Mouse (Mus musculus): ENCODE results near the gene Ccdc85c. TPM values are rescaled to one million over a fixed set of nuclear protein-coding genes. Genes with fewer than 3 reads are reported as not detected.

Gene Ccdc85c
- polyA plus RNA-seq, 1 experiment from 2014 or later, result 7.5 TPM

DNA sequence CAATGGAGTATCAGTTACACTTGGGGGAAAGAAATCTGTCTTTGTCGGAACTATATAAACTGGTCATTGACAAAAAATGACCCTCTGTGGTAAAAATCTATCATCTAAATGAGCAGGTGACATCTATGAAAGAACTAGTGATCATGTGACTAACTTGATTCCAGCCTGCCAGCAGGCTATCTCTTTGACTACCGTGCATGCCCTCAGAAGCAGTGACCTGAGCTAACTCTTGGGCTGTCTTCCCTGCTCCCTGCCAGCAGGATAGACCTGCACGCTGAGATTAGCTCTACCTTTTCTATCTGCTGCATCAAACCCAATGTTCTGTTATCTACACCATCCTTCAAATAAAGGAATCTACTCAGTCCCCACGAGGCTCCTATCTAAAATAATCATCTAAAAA, 102.6 kb downstream of the Ccdc85c start:
- no peak overlapping the region for H3K4me2 ChIP-seq (ENCODE audit: low read length)
- 51% methylated on average over 4 of the region's 4 CpGs for WGBS
- ATAC-seq, result no peak

DNA sequence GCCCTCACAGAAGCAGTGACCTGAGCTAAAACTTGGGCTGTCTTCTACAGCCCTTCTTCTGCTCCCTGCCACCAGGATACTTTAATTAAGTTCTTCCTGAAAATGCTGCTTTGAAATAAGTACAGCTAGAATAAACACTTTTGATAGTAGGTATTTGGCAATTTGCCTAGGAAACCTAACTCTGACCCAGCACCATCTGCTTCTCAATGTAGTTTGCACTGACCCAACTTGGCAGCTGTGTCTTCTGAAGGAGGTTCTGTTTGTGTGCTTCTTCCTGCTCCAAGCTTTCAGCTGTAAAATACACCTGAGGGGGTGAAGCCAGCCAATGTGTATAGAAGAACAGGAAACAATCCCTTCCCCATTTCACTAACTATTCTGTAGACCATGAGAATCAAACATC, 103.9 kb downstream of the Ccdc85c start:
- no peak for ATAC-seq
- no peak overlapping the region for H3K4me2 ChIP-seq (ENCODE audit: low read length)
- H3K9me3 ChIP-seq (ENCODE audit: control insufficient read depth, low read length), result no peaks in the 10 kb centered on the region
- H3K27me3 ChIP-seq (replicated peaks; ENCODE audit: control insufficient read depth, insufficient read depth, low read length), result no peaks in the 10 kb centered on the region
- H3K36me3 ChIP-seq (ENCODE audit: control insufficient read depth, insufficient read depth, low read length), result no peaks in the 10 kb centered on the region
- H3K27ac ChIP-seq (ENCODE audit: low read depth, low read length), result no peak overlapping the region
- peaks cover 5% of the 10 kb centered on the region for H3K4me1 ChIP-seq (ENCODE audit: control insufficient read depth, insufficient read depth, low read depth, low read length)
- no peak overlapping the region for H3K9ac ChIP-seq (ENCODE audit: low read depth, low read length)
- H3K4me3 ChIP-seq (ENCODE audit: low read length), result no peak overlapping the region

More for the DNA sequence above, 102.6 kb downstream of the Ccdc85c start:
- Histone ChIP-seq H3K36me3 (ENCODE audit: control insufficient read depth, insufficient read depth, low read length) (no peaks in the 10 kb centered on the region), H3K9me3 (ENCODE audit: control insufficient read depth, low read length) (no peaks in the 10 kb centered on the region), H3K4me3 (ENCODE audit: low read length) (no peak overlapping the region), H3K27me3 (replicated peaks; ENCODE audit: control insufficient read depth, insufficient read depth, low read length) (no peaks in the 10 kb centered on the region), H3K4me1 (ENCODE audit: control insufficient read depth, insufficient read depth, low read depth, low read length) (peaks cover 17% of the 10 kb centered on the region), H3K9ac (ENCODE audit: low read depth, low read length) (no peak overlapping the region), H3K27ac (ENCODE audit: low read depth, low read length) (no peak overlapping the region)

DNA sequence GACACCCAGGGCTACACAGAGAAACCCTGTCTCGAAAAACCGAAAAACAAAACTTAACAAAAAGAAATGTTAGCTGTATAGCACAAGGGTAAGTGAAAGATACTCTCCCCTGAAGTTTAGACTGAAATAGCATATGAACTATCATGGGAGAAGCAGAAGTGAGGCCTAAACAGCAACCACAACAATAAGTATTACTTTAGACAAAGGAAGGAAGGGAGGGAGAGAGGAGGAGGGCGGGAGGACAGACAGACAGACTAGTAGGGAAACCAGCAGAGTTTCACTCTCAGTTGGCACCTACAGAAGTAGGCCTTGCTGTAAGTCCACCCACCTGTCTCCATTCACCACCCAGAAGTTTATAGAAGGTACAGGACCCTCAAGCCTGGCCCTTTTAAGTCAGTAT, 104.8 kb downstream of the Ccdc85c start:
- no peak overlapping the region for H3K4me3 ChIP-seq (ENCODE audit: low read length)
- no peak overlapping the region for H3K27ac ChIP-seq (ENCODE audit: low read depth, low read length)
- H3K27me3 ChIP-seq (replicated peaks; ENCODE audit: control insufficient read depth, insufficient read depth, low read length), result no peaks in the 10 kb centered on the region
- H3K36me3 ChIP-seq (ENCODE audit: control insufficient read depth, insufficient read depth, low read length), result no peaks in the 10 kb centered on the region
- no peaks in the 10 kb centered on the region for H3K9me3 ChIP-seq (ENCODE audit: control insufficient read depth, low read length)
- ATAC-seq, result no peak
- 91% methylated on average over 3 of the region's 3 CpGs for WGBS
- no peak overlapping the region for H3K9ac ChIP-seq (ENCODE audit: low read depth, low read length)
- no peak overlapping the region for H3K4me2 ChIP-seq (ENCODE audit: low read length)
- peaks cover 3% of the 10 kb centered on the region; the same call in 1 of the 2 replicates for H3K4me1 ChIP-seq (ENCODE audit: control insufficient read depth, insufficient read depth, low read depth, low read length)

DNA sequence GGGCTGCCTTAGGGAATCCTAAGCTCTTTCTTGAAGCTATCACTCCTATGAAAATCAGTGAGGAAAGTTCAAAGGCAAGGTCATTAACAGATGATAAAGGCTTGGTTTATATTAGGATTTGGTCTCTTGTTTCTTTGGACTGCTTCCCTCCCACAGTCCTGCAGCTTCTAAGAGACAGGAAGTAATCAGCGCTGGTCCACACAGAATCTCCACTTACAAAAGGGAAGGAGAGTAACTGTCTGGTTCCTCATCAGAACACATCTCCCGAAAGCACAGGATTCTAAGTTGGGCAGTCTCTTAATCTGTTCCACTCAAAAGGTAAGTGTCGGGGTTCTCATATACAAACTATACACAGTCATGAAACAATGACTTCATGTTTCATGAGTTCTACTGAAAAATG, 106.3 kb downstream of the Ccdc85c start:
- Histone ChIP-seq H3K9me3 (ENCODE audit: control insufficient read depth, low read length) (no peaks in the 10 kb centered on the region), H3K27me3 (replicated peaks; ENCODE audit: control insufficient read depth, insufficient read depth, low read length) (no peaks in the 10 kb centered on the region), H3K9ac (ENCODE audit: low read depth, low read length) (no peak overlapping the region), H3K36me3 (ENCODE audit: control insufficient read depth, insufficient read depth, low read length) (no peaks in the 10 kb centered on the region), H3K4me2 (ENCODE audit: low read length) (no peak overlapping the region), H3K4me1 (ENCODE audit: control insufficient read depth, insufficient read depth, low read depth, low read length) (peaks cover 3% of the 10 kb centered on the region; the same call in 1 of the 2 replicates), H3K27ac (ENCODE audit: low read depth, low read length) (no peak overlapping the region), H3K4me3 (ENCODE audit: low read length) (no peak overlapping the region)
- 85% methylated on average over 3 of the region's 3 CpGs for WGBS
- ATAC-seq, result no peak

DNA sequence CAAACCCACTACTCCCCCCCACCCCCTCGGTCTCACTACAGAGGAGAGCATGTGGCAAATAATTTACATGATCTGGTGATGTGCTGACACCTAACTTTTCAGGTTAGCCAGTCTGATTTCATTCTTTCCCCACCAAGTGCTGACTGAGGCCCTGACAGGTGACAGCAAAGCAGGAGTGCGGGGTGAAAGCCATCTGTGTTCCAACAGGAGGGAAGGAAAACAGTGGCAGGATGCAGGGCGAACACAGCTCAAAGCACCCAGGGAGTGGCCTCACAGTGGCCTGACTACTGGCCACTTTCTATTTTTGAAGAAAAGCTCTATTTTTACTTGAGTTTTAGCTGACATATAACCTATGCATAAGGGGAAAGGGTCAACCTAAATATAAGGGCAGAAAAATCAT, 111.5 kb downstream of the Ccdc85c start:
- Histone ChIP-seq H3K9me3 (ENCODE audit: control insufficient read depth, low read length) (no peaks in the 10 kb centered on the region), H3K4me3 (ENCODE audit: low read length) (no peak overlapping the region)

DNA sequence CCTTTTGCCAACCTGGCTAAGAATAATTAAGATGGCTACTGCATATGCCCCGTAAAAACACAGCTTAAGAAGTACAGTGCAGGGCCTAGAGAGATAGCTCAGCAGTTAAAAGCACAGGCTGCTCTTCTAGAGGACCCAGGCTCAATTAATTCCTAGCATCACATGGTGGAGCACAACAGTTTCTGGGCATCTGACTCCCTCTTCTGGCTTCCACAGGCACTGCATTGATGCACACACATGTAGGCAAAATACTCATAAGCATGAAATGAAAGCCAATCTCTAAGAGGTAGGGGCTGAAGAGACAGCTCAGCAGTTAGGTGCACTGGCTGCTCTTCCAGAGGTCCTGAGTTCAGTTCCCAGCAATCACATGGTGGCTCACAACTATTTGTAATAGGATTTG, 113.2 kb downstream of the Ccdc85c start:
- H3K4me3 ChIP-seq (ENCODE audit: low read length), result no peak overlapping the region
- no peaks in the 10 kb centered on the region for H3K27me3 ChIP-seq (replicated peaks; ENCODE audit: control insufficient read depth, insufficient read depth, low read length)
- H3K4me2 ChIP-seq (ENCODE audit: low read length), result no peak overlapping the region
- 92% methylated on average over 1 of the region's 1 CpGs for WGBS
- H3K4me1 ChIP-seq (ENCODE audit: control insufficient read depth, insufficient read depth, low read depth, low read length), result no peaks in the 10 kb centered on the region
- ATAC-seq, result no peak
- H3K9me3 ChIP-seq (ENCODE audit: control insufficient read depth, low read length), result no peaks in the 10 kb centered on the region
- H3K36me3 ChIP-seq (ENCODE audit: control insufficient read depth, insufficient read depth, low read length), result no peaks in the 10 kb centered on the region
- no peak overlapping the region for H3K27ac ChIP-seq (ENCODE audit: low read depth, low read length)
- H3K9ac ChIP-seq (ENCODE audit: low read depth, low read length), result no peak overlapping the region

More for the DNA sequence above, 111.5 kb downstream of the Ccdc85c start:
- H3K36me3 ChIP-seq (ENCODE audit: control insufficient read depth, insufficient read depth, low read length), result no peaks in the 10 kb centered on the region
- H3K4me2 ChIP-seq (ENCODE audit: low read length), result no peak overlapping the region
- ATAC-seq, result no peak
- H3K4me1 ChIP-seq (ENCODE audit: control insufficient read depth, insufficient read depth, low read depth, low read length), result no peaks in the 10 kb centered on the region
- H3K27me3 ChIP-seq (replicated peaks; ENCODE audit: control insufficient read depth, insufficient read depth, low read length), result no peaks in the 10 kb centered on the region
- 80% methylated on average over 3 of the region's 3 CpGs for WGBS
- H3K27ac ChIP-seq (ENCODE audit: low read depth, low read length), result no peak overlapping the region
- H3K9ac ChIP-seq (ENCODE audit: low read depth, low read length), result no peak overlapping the region

DNA sequence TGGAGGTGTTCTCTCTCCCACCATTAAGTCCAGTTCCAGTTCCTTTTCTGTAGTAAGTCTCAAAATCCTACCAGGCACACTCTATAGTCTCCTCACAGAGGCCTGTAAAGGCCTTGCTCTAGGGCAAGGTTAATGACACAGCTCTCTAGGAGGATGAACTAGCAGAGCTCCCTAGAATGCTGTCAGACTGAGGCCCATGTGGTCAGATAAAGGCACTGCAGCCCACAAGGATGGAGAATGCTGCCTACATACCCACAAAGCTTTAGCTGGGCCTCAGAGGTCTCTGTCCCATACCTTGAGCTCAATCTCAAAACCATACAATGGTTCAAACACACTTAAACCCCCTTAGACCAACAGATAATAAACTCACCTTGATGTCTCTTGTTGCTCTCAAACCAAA, 115.4 kb downstream of the Ccdc85c start:
- no peaks in the 10 kb centered on the region for H3K4me1 ChIP-seq (ENCODE audit: control insufficient read depth, insufficient read depth, low read depth, low read length)
- no peak overlapping the region for H3K4me2 ChIP-seq (ENCODE audit: low read length)
- H3K9me3 ChIP-seq (ENCODE audit: control insufficient read depth, low read length), result no peaks in the 10 kb centered on the region
- no peak overlapping the region for H3K4me3 ChIP-seq (ENCODE audit: low read length)
- H3K36me3 ChIP-seq (ENCODE audit: control insufficient read depth, insufficient read depth, low read length), result 0 out of 2 replicates have a peak, but pooled peaks cover 2% of the 10 kb centered on the region
- no peak for ATAC-seq
- no peak overlapping the region for H3K27ac ChIP-seq (ENCODE audit: low read depth, low read length)
- no peaks in the 10 kb centered on the region for H3K27me3 ChIP-seq (replicated peaks; ENCODE audit: control insufficient read depth, insufficient read depth, low read length)
- H3K9ac ChIP-seq (ENCODE audit: low read depth, low read length), result no peak overlapping the region

Other genes starting within 250 kb of the Ccdc85c start
- gene Setd3, start 96.1 kb downstream of the Ccdc85c start, polyA plus RNA-seq (2015; fragmentation: Nextera tagmentation; extraction: Ambion mirVana), result 93.6 and 97.6 TPM in 2 replicates
- gene Ccnk, start 95.8 kb downstream of the Ccdc85c start, polyA plus RNA-seq (2015; fragmentation: Nextera tagmentation; extraction: Ambion mirVana), result 2.2 and 2.6 TPM in 2 replicates
- gene Hhipl1, start 30.8 kb upstream of the Ccdc85c start, polyA plus RNA-seq (2015; fragmentation: Nextera tagmentation; extraction: Ambion mirVana), result 2.6 and 2.9 TPM in 2 replicates
- 38.3 and 40.1 TPM in 2 replicates for gene Cyp46a1, start 59.0 kb upstream of the Ccdc85c start, polyA plus RNA-seq (2015; fragmentation: Nextera tagmentation; extraction: Ambion mirVana)
- 59.3 and 62.3 TPM in 2 replicates for gene Eml1, start 95.5 kb upstream of the Ccdc85c start, polyA plus RNA-seq (2015; fragmentation: Nextera tagmentation; extraction: Ambion mirVana)